Mouse (Mus musculus) kidney, postnatal 25 days (tissue): Measurements from ENCODE around the gene Fam118a.
"Not testable (repeated sequence)": the region's sequence is repeated elsewhere in the genome, so short reads cannot be mapped to it uniquely, and the experiment has no call there.

ENCODE experiments used
- DNase-seq, 2 experiments: peaks; one replicate each; pipeline ENCODE4 v3.0.0; 2021; ENCODE audit warnings: mixed read lengths in 2 of 2

Fam118a gene

DNA sequence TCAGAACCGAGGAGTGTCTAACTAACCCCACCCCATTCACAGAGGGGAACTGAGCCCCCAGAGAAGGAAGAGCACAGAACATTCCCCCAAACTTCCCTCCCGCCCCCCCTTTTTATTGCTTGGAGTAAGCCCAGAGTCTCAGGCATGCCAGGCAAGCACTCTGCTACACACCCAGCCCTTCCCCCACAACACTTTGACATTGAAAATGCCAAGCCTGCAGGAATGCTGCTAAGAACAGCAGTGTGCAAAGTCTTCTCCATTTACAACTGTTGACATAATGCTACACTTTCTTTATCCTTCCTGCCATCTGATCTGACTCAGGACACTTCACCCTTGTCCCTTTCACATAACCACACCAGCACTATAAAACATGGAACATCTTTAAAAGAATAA is 16.1 kb upstream of the Fam118a start:
- DNase-seq: peak; percentile 63 to 64

DNA sequence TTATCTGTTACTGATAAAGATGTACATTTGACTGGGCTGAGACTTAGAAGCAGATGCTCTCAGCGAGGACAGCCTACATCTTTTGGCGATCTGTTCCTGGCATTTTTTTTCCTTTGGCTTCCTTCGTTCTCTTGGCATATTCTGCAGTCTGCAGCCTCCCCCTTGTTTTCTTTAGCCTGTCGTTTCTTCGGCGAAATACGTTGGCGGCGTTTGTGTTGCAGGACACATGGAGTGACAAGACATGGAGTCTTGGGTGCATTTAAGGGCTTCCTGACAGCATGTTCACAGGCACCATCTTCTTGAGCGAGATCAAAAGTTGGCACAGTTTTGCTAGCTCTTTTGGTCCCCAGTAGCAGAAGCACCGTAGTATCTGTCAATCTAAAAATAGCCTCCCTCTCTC is 13.0 kb upstream of the Fam118a start:
- DNase-seq: no peak

DNA sequence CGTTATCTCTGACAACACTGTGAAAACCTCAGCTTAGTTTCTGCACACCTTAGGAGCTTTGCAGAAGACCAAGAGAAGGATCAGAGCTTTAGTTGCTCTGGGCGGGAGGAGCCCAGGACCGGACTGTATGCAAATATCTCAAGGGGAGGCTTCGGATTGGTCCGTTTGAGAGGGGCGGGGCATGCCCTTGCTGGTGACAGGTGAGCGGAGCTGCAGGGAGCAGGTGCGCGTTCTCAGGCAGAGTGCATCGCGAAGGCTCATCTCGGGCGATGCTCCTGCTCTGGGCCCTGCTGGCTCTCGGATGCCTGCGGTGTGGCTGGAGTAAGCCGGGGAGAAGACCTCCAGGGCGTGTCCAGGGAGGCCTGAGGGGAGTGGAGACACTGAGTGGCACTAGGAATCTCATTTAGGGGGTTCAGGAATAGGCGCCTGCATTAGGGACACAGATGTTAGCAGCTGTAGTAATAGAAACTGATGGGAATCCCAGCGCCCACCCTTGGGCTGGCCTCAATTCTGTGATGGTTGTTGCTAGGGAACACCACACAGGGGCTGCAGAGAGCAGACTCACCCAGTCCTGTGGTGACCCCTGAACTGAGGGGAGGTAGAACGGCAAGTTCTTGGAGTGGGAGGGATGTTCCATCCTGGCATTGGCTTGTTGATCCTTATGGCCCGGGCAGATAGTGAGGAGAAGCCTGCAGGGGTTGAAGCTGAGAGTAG is 11.6 kb upstream of the Fam118a start, which contains the start of gene Upk3a:
Gene Upk3a, plus strand, starts transcription at position 191 of the 714 bp plus-strand sequence.
- peak; percentile 64 to 82 for DNase-seq

DNA sequence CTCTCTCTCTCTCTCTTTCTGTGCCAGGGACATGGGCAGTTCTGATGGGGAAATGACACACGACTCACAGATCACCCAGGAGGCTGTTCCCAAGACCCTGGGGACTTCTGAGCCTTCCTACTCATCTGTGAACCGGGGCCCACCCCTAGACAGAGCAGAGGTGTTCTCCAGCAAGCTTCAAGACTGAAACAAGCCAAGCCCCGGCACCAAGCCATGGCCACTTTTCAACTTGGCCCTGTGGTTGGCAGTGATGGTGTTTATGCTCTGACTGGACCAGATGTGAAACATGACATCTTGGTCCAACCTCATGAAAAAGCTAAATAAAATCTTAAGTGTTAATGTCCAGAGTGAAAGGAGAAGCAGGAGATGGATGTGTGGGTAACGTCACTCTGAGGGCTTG is 6.5 kb upstream of the Fam118a start:
- DNase-seq: no peak

DNA sequence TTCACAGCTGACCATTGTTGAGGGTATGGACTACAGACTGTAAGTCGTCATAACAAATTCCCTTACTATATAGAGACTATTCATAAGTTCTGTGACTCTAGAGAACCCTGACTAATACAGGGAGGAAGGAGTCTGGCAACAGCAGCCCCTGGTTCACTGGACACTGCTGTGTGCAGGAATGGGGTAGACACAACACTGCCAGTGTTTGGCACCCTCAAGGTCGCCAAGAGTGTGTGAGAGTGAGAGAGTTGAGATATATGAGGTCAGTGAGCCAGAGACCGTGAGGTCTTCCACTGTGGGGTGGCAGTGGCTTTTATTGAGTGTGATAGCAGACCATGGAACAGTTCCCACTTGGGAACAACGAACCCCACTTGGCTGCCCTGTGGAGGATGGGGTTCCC is 2.6 kb upstream of the Fam118a start:
- no peak for DNase-seq

DNA sequence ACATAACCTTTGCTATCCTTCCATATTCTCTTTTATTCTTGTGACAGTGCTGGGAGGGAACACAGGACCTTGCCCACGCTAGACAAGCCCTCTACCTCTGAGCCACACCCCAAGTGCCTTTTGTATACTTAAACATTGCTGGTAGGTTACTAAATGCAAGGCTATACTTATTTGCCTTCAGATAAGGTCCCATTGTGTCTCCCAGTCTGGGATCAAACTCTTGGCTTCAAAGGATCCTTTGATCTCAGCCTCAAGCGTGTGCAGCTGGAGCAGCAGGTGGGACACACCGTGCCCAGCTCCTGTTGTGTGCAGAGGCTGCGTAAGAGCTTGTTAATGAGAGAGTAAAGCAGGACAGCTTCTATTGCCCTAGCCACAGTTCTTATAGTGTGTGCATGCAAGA is 1.0 kb upstream of the Fam118a start:
- no peak for DNase-seq

DNA sequence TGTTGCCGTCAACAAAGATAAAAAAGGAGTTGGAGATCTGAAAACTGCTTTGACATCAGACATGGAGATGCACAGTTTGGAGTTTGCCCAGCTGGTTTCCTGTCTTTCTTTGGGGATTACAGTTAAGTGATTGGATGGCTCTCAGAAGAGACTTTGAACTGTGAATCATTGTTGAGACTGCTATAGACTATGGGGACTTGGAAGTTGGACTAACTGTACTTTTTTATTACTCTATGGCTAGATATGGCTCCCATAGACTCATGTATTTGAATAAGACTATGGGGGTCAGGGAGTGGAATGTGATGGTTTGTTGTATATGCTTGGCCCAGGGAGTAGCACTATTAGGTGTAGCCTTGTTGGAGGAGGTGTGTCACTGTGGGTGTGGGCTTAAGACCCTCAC is 1.9 kb downstream of the Fam118a start:
- not testable (repeated sequence) for DNase-seq

DNA sequence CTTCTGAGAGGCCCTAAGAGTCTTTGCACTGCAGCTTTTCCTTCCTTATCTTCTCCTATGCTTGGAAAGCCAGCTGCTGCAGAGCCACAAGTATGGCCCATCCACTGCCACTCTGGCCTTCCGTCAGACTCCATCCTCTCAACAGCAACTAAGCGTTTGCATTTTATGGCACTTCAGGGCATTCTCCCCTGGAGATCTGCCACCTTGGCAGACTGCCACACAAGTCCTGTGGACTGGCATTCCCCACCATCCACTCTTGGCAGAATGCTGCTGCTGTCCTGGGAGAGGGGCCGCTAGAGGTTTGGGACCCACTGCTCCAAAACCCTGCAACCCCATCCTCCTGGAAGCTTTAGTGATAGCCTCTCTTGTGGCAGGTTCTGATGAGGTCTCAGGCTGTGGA is 3.1 kb downstream of the Fam118a start:
- peak; percentile 67 to 69 for DNase-seq

DNA sequence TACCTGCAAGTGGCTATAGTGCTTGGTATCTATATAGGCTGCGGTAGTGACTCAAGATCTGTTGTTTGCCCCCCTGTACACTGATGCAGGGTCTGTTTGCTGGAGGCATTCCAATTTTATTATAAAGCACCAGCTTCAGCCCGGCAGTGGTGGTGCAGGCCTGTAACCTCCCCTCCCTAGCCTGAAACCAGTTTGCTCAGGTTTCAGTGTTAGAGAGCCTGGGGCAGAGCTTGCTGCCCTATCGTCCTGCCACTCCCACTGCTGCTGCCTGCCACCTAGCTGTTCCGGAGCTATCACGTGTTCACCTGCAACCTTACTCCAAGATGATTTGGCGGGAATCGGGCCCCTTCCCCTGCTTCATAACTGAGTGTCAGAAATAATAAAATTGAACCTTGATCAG is 5.2 kb downstream of the Fam118a start:
- peak; percentile 41 to 83 for DNase-seq

DNA sequence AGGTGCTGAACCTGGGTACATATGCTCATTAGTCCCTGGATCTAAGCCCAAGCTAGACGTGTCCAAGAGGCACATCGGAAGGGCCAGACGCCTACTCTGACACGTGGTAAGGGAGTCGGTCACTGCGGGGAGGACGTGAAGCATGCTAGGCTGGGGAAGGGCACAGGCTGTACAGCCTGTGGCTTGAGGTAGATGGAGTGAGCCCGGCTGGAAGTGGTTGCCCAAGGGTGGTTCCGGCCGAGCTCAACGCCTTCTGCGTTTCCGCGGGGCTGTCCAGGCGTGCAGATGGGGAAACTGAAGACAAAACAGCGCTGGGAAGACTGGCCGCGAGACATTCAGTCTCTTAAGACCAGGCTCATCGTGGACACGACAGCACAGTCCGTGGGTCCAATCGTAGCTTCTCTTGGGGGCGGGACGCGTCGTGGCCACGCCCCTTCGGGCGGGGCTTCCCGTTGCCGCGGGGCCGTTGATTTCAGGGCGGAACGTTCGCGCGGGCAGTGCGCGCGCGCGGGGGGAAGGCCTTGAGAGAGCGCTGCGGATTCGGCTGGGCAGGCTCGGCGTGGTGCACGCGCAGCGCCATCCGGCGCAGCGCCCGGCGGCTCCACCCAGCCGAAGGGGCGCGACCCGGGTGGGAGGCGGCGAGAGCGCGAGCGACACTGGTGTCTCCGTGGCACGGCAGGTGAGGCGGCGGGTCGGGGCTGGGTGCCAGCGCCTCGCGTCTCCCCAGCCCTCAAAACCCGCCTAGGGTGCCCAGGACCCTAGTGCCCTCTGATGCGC is 8.0 kb downstream of the Fam118a start:
- peak; percentile 97 for DNase-seq

DNA sequence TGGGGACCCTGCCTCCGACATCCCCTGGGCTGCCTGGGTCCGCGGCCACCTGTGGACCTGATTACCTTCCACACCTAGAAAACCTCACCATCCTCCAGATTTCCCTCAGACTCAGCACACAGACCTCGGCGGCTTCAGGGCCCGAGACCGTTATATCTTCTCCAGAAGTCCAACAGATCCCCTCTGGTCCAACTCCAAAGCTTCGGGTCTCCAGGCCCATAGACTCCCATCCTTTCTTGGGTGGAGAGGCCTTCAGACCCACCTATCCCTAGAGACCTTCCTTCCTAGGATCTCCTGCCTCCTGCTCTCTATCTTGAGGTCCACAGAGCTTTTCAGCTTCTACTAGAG is 8.6 kb downstream of the Fam118a start:
- DNase-seq: no peak

DNA sequence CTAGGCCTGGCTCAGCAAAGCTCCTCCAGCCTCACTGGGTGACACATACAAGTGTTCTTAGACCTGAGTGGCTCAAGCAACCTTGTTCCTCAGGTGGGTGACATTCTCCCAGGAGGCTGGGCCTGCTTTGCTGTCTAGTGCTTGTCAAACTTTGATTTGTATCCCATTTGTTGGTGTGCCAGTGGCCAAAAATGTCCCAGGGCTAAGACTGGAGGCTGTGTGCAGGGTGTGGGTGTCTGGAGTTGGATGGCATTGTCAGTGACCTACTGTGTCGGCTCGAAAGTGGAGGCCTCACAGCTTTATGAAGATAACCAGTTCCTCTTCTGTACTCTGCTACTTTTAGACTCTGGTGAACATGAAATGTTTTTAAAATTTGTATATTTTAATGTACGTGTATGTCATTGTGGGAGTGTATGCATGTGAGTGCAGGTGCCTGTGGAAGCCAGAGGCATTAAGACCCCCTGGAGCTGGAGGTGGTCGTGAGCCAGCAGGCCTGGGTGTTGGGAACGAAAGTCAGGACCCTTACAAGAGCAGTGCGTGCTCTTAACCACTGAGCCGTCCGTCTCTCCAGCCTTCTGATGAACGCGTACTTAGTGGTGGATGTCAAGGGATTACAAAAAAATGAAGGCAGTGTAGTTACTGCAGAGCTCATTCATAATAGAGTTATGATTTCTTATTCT is 12.9 kb downstream of the Fam118a start:
- no peak for DNase-seq

DNA sequence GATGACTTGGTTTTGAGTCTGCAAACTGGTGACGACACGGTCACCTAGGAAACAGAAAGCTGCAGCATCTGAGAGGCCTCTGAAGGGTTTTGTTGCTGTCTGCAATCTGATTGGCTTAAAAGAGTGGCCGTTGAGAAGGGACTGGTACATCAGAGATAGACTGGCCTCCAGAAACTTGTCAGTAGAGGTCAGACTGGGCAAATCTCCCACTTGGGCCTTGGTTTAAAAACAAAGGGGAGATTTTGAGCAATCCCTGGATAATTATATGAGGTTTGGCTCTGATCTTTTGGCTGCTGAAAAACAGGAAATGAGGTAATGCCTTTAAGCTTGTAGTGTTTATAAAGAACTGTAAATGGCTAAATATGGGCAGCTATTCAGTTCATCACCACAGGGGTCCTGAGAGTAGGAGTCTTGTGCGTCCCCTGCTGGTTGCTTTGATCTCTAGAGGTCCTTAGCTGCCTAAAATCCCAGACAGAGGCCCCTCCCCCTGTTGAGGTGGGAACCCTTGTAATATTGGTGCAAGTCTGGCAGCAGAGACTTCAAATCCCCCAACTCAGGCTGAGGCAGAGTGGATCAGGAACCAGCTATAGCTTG is 13.7 kb downstream of the Fam118a start:
- DNase-seq: peak; percentile 56 to 78

DNA sequence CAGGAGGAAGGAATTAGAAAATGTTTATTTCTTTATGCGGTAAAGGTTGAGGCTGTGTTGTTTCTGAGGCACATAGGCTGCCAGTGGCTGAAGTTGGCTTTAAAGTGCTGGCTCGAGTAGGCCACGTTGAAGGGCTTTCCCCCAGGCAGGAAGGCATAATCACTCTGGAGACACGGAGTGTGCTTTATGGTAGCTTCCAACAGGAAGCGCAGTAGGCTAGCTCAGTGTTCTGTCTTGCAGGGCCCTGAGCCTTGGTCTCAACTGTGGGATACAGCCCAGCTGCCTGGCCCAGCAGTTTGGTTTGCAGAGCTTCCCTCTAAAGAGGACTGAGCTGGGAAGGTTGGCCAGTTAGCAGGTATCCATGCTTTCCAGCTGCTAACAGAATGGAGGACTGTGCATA is 14.4 kb downstream of the Fam118a start:
- no peak for DNase-seq

DNA sequence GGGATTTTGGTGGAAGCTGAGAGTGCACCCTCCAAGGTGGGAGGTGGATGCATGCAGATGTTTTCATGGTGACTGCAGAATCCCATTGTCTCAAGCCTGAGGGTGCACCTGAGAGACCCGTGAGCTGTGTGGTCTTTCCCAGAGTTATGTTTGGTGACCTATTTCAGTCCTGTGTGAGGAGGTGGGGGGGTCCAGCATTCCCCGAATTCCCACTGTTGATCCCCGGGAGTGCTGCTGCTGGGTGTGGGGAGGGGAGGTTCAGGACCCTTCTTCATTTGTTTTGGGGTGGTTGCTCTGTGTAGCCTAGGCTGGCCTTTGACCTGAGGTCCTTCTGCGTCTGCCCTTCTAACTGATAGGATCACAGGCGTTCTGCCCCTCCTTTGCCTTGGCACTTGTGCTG is 15.0 kb downstream of the Fam118a start:
- DNase-seq: no peak

DNA sequence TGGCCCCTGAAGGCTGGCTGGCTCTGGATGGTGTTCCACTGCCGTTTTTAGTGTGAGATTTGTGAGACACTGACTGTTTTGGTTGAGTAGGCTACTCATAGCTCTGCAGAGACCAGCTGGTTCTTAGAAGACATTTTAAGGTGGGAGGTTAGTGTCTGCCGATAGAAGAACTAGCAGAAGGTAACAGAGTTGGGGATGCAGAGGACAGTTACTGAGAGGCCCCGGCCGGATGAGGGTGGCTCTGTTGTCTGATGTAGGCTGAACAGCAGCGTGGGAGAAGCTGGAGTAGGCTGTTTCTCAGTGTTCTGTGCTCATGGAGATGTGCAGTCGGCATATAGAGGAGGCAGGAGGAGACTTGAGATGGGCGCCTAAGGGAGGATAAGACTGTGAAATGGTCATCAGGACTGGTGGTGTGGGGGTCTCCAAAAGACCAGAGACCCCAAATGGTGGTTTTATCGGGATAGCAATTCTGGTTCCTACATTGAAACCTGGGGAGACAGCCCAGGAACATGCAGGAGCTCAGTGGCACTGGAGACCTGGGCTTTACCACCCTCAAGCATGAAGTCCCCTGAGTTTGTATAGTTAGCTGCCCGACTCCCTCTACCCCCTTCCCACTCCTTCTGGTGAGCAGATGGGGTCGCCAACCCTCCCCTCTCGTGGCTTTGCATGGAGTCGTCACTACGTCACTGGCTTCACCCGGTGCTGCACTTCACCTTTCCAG is 17.6 kb downstream of the Fam118a start:
- DNase-seq: no peak

DNA sequence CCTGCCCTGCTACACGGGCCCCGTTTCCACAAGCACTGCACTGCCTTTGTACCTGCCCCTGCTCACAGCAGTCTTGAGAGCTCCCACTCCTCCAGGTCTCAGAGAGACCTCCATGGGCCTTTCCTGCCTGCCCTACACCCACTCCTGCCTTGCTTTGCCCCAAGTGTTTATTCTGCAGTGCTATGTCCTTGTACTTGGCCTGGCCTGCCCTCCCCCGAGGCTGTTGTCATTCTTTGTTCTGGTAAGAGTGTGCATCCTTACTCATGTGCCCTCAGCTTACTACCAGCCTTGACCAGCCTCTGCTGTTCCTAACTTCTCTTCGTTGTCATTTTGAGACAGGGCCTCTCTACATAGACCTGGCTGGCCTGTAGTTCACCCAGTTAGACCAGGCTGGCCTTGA is 19.1 kb downstream of the Fam118a start:
- DNase-seq: no peak

DNA sequence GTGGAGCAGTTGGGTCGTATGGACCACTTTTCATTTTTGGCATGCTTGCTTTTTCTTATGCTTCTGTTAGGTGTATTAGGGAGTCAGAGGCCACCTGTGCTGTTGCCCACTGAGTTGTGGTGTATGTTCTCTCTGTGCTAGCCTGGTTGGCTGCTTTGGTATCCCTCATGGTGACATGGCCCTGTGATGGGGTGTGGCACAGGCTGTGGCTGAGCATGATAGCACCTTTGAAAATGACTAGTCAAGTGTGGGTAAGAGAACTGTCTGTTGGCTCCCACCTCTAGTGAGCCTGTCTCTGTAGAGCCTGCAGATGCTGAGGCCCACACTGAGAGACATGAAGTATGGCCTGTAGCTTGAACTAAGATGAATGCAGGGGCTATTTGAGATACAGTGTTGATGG is 21.0 kb downstream of the Fam118a start:
- DNase-seq: no peak

DNA sequence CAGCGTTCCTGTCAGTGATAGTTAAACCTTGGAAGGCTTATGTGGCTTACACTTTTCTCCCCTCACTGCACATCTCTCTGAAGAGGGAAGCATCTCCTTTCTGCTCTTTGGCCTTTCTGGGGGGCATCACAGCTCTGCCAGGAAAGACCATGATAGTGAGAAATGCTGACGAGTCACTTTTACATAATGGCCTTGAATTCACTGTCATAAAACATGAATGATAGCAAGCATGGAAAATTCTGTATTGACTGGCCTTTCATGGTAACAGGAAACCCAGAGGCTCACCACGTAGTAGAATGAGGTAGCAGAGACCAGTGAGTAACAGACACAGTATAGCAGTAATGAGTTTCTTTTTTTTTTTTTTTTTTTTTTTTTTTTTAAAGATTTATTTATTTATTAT is 25.4 kb downstream of the Fam118a start:
- DNase-seq: no peak

DNA sequence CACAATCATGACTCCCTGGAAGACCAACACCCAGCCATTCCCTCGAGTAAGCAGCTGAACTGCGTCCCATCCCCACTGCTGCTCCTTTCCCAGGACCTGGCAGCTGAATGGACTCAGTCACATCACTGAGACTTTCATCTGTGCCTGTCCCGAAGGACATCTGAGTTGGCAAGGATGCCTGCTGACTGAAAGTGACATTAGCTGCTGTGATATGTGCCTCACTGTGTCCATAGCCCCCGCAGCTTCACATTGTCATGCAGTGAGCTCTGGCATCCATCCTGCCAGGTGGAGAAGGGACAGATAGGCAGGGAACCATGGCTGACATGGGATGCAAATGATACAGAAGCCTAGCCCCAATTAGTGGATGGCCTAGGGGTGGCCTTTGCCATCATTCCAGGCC is 26.4 kb downstream of the Fam118a start:
- no peak for DNase-seq

DNA sequence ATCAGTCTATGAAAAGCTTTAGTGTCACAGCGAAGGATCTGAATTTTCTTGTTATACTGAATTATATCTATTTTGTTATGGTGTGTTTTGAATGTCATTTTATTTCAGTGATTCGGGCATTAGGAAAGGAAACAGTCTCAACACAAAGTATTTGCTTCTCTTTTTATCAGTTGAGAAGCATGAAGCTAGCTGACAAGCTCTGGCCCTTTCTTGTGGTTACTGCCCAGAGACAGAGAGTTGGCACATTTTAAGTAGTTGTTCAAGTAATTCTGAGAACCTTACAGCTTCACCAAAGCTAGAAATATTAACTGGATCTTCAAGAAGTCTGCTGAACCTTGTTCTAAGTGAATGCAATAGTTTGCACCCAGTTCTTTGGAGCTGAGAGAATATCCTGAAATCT is 34.7 kb downstream of the Fam118a start:
- no peak for DNase-seq

DNA sequence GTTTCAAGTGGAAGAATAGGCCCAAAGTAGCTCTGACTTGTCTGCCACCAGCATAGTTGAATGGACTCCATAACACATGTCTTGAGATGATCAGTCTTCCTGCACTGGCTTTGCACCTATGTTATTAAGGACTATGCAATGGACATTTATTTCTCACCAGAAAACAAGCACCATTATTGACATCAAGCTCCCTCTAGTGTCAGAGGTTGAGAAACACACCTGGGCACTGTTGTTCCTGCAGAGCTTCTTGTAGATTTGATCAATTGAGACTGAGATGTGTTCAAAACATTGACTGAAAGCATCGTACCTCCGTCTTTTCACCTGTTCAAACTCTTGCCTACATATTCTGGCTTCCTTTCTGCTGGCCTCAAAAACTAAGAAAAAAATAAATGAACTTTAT is 41.8 kb downstream of the Fam118a start:
- peak in 1 of 2 experiments; percentile 49 for DNase-seq

DNA sequence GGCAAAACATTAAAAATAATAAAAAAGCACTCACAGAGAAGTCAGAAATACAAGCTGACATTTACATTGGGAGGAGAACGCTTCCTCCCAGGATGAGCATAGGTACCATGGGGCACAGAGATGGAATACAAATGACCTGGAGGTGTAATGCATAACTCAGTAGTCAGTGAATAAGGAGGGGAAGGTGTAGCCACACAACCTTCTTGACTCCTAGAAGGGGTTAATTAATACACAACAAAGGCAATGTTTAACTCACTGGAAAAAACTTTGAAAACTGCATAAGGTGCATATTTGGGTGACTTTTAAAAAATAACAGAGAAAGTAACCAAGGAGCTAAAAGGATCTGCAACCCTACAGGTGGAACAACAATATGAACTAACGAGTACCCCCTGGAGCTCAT is 43.9 kb downstream of the Fam118a start:
- no peak for DNase-seq
